Mouse (Mus musculus): ENCODE data around the gene Tspan10.

DNA sequence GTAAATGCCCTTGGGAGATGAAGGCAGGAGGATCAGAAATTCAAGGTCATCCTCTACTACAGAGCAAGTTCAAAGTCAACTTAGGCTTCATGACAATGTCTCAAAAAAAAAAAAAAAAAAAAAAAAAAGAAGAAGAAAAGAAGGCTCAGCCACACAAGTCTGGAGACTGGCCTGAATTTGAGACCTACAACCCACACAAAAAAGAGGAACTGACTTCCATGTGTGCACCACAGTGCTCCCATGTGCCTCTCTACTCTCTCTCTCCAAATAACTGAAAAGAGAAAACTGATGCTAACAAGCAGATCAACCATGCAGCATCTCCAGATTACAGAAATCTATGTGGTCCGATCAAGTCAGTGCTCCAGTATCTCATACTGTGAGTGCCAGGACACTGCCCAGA is 37.6 kb upstream of the Tspan10 start:
- TF ChIP-seq POLR2A (IDR thresholded peaks at IDR 0.05; ENCODE audit: insufficient read length, low read depth) (no peak), USF1 (IDR thresholded peaks at IDR 0.05; ENCODE audit: low read depth) (no peak), POLR2AphosphoS2 (IDR thresholded peaks at IDR 0.05; ENCODE audit: insufficient read length, low read depth) (no peak), MAX (IDR thresholded peaks at IDR 0.05; ENCODE audit: low read depth) (no peak), E2F4 (IDR thresholded peaks at IDR 0.05; ENCODE audit: insufficient read depth) (no peak), MYOD1 (IDR thresholded peaks at IDR 0.05; ENCODE audit: control insufficient read depth in 1 of 3, insufficient read length in 2 of 3, low read depth in 2 of 3) (no peak), MYOG (IDR thresholded peaks at IDR 0.05; ENCODE audit: control insufficient read depth in 1 of 3, insufficient read depth in 1 of 3, insufficient read length in 2 of 3, low read depth in 2 of 3) (no peak)
